Mouse (Mus musculus) G1E (cell line): ENCODE data around the gene Padi3. TPM values are rescaled to one million over a fixed set of nuclear protein-coding genes. Genes with fewer than 3 reads are reported as not detected.

Experiments
- ATAC-seq: 2 replicates; pipeline ENCODE4 v1.8.0; 2016; ENCODE audit warnings: mild to moderate bottlenecking; ENCODE audit not compliant: insufficient number of reproducible peaks, poor library complexity, low FRiP score, severe bottlenecking; ENCODE audit errors: extremely low read depth
- DNase-seq: peaks from one replicate; pipeline ENCODE4 v3.0.0; 2012; ENCODE audit warnings: low spot score
- H3K27me3 ChIP-seq: 2 replicates; pipeline ENCODE4 v1.6.1; 2012; ENCODE audit warnings: mild to moderate bottlenecking, low read length, inconsistent platforms; ENCODE audit not compliant: insufficient read depth
- H3K36me3 ChIP-seq: replicated peaks from 2 replicates; pipeline ENCODE3; 2012; ENCODE audit warnings: mild to moderate bottlenecking, inconsistent platforms
- H3K4me1 ChIP-seq: 2 replicates; pipeline ENCODE4 v1.6.1; 2012; ENCODE audit warnings: low read depth, low read length, inconsistent platforms, mixed read lengths; ENCODE audit not compliant: insufficient read depth
- H3K4me3 ChIP-seq: 2 replicates; pipeline ENCODE4 v1.5.1; 2012; ENCODE audit warnings: low read depth, mild to moderate bottlenecking, inconsistent platforms, low read length, moderate library complexity, mixed read lengths
- H3K9me3 ChIP-seq: replicated peaks from 2 replicates; pipeline ENCODE4 v1.6.1; 2012; ENCODE audit warnings: inconsistent platforms
- CTCF ChIP-seq: IDR thresholded peaks from 2 replicates; pipeline ENCODE4 v1.5.1; 2012; ENCODE audit warnings: low read depth, low read length, inconsistent platforms, mixed read lengths
- GATA1 ChIP-seq: IDR thresholded peaks from 2 replicates; pipeline ENCODE4 v1.6.1; 2012; ENCODE audit warnings: borderline replicate concordance, low read length, inconsistent platforms, mixed read lengths
- GATA2 ChIP-seq: IDR thresholded peaks from 2 replicates; pipeline ENCODE4 v1.6.1; 2012; ENCODE audit warnings: low read depth, low read length, inconsistent platforms, borderline replicate concordance
- POLR2AphosphoS5 ChIP-seq: IDR thresholded peaks from 2 replicates; pipeline ENCODE4 v1.6.1; 2012; ENCODE audit warnings: low read depth, low read length, inconsistent platforms; ENCODE audit not compliant: insufficient replicate concordance
- TAL1 ChIP-seq: conservative IDR thresholded peaks from 2 replicates; pipeline ENCODE4 v1.6.1; 2012; ENCODE audit warnings: low read depth, low read length, inconsistent platforms, mixed read lengths
- polyA plus RNA-seq: library from polyadenylated mRNA; stranded (reverse); fragments of >175 nt; gene quantifications from 2 replicates; pipeline ENCODE4 v1.2.3, GENCODE M21; 2012
- total RNA-seq, 2 experiments: library from RNA; stranded (forward) in 1 of 2; stranded (reverse) in 1 of 2; fragments of 200-1000 nt in 1 of 2; fragments of >200 nt in 1 of 2; fragmentation: Nextera tagmentation in 1 of 2; gene quantifications; 2 replicates each; pipeline ENCODE4 v1.2.3; 2014 to 2017

Padi3 gene
- total and polyA plus RNA-seq, 3 experiments, result 1.1 to 17.6 (median 1.8) TPM

GRCm38 (mm10) chr4:140849310-140849709 lies 38.9 kb upstream of the Padi3 start:
- TF ChIP-seq GATA2 (no peak), CTCF (no peak), TAL1 (no peak), GATA1 (no peak), POLR2AphosphoS5 (no peak)
- DNase-seq (no peak), ATAC-seq (no peak)
- H3K9me3 ChIP-seq, result no peaks in the 10 kb centered on the region
- no peaks in the 10 kb centered on the region for H3K36me3 ChIP-seq
- H3K4me1 ChIP-seq, result peaks cover 6% of the 10 kb centered on the region
- H3K4me3 ChIP-seq, result no peak overlapping the region
- peaks cover 40% of the 10 kb centered on the region for H3K27me3 ChIP-seq

DNA sequence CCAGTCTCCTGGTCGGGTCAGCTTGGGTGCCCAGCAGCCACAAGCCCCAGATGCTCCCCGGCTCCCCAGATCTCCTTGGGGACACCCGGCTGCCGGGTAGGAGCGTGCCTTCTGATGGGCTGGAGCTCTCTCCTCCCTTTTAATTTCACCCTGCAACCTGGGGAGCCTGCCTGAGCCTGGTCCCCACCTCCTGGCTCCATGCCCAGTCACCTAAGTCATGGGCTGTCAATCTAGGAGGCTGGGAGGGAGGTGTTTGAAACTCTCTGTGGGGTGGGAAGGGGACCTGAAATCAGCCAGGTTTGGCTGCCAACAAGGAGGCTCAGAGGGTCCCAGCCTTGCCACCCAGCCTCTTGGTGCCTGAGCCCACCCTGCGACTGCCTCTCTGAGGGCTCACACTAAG lies 35.2 kb upstream of the Padi3 start, which contains the start of gene Padi1:
TSS of gene Padi1 (minus strand) at position 113 of the 400 bp plus-strand sequence.
- ATAC-seq, result no peak
- peaks cover 29% of the 10 kb centered on the region; the same call in 1 of the 2 replicates for H3K27me3 ChIP-seq

GRCm38 (mm10) chr4:140844991-140845390 lies 34.5 kb upstream of the Padi3 start:
- DNase-seq, result no peak
- peaks cover 26% of the 10 kb centered on the region; the same call in 1 of the 2 replicates for H3K27me3 ChIP-seq
- H3K4me3 ChIP-seq, result no peak overlapping the region
- H3K4me1 ChIP-seq, result no peaks in the 10 kb centered on the region
- TF ChIP-seq GATA2 (no peak), POLR2AphosphoS5 (no peak), CTCF (no peak), TAL1 (no peak), GATA1 (no peak)
- H3K9me3 ChIP-seq, result no peaks in the 10 kb centered on the region
- H3K36me3 ChIP-seq, result no peaks in the 10 kb centered on the region
- no peak for ATAC-seq

More for the DNA sequence above, 35.2 kb upstream of the Padi3 start, which contains the start of gene Padi1:
- H3K36me3 ChIP-seq, result no peaks in the 10 kb centered on the region
- no peak for TF ChIP-seq TAL1
- no peak for TF ChIP-seq GATA1
- no peak for TF ChIP-seq GATA2
- TF ChIP-seq POLR2AphosphoS5, result no peak
- no peak for TF ChIP-seq CTCF
- H3K4me3 ChIP-seq, result no peak within 1 kb of the TSS
- H3K4me1 ChIP-seq, result no peaks in the 10 kb centered on the region
- DNase-seq, result no peak
- H3K9me3 ChIP-seq, result no peaks in the 10 kb centered on the region

- Histone ChIP-seq H3K27me3 (peaks cover 19% of the 10 kb centered on the region; the same call in 1 of the 2 replicates), H3K9me3 (no peaks in the 10 kb centered on the region), H3K4me3 (no peak overlapping the region), H3K4me1 (no peaks in the 10 kb centered on the region), H3K36me3 (no peaks in the 10 kb centered on the region)
- no peak for ATAC-seq
- DNase-seq, result no peak
- no peak for TF ChIP-seq GATA1
- no peak for TF ChIP-seq GATA2
- no peak for TF ChIP-seq POLR2AphosphoS5
- no peak for TF ChIP-seq CTCF
- no peak for TF ChIP-seq TAL1
These were observed 33.3 kb upstream of the Padi3 start for GRCm38 (mm10) chr4:140843670-140844280.

GRCm38 (mm10) chr4:140842909-140843308 lies 32.5 kb upstream of the Padi3 start:
- peaks cover 23% of the 10 kb centered on the region; the same call in 1 of the 2 replicates for H3K27me3 ChIP-seq
- H3K9me3 ChIP-seq, result no peaks in the 10 kb centered on the region
- ATAC-seq (no peak), DNase-seq (no peak)
- H3K4me3 ChIP-seq, result no peak overlapping the region
- TF ChIP-seq GATA2 (no peak), TAL1 (no peak), GATA1 (no peak), POLR2AphosphoS5 (no peak), CTCF (no peak)
- H3K36me3 ChIP-seq, result no peaks in the 10 kb centered on the region
- no peaks in the 10 kb centered on the region for H3K4me1 ChIP-seq

GRCm38 (mm10) chr4:140837879-140838278 lies 27.4 kb upstream of the Padi3 start:
- DNase-seq (no peak), ATAC-seq (no peak)
- Histone ChIP-seq H3K4me1 (no peaks in the 10 kb centered on the region), H3K9me3 (no peaks in the 10 kb centered on the region), H3K36me3 (no peaks in the 10 kb centered on the region), H3K4me3 (peak overlapping the region; percentile 6; the same call in 1 of the 2 replicates), H3K27me3 (peaks cover 12% of the 10 kb centered on the region; the same call in 1 of the 2 replicates)
- no peak for TF ChIP-seq GATA2
- no peak for TF ChIP-seq POLR2AphosphoS5
- no peak for TF ChIP-seq TAL1
- no peak for TF ChIP-seq GATA1
- TF ChIP-seq CTCF, result no peak
